Mouse (Mus musculus): Measurements from ENCODE around the gene Nf1.

GRCm38 (mm10) chr11:79628716-79629115 is 289.2 kb downstream of the Nf1 start:
- TF ChIP-seq CTCF (IDR thresholded peaks at IDR 0.05) (peak; percentile 55), EP300 (IDR thresholded peaks at IDR 0.05) (no peak)
